Mouse (Mus musculus): Measurements from ENCODE around the gene Arl8b. TPM values are rescaled to one million over a fixed set of nuclear protein-coding genes. Genes with fewer than 3 reads are reported as not detected.

The Arl8b gene
- polyA plus RNA-seq, 1 experiment from 2014 or later = 77.9 TPM

DNA sequence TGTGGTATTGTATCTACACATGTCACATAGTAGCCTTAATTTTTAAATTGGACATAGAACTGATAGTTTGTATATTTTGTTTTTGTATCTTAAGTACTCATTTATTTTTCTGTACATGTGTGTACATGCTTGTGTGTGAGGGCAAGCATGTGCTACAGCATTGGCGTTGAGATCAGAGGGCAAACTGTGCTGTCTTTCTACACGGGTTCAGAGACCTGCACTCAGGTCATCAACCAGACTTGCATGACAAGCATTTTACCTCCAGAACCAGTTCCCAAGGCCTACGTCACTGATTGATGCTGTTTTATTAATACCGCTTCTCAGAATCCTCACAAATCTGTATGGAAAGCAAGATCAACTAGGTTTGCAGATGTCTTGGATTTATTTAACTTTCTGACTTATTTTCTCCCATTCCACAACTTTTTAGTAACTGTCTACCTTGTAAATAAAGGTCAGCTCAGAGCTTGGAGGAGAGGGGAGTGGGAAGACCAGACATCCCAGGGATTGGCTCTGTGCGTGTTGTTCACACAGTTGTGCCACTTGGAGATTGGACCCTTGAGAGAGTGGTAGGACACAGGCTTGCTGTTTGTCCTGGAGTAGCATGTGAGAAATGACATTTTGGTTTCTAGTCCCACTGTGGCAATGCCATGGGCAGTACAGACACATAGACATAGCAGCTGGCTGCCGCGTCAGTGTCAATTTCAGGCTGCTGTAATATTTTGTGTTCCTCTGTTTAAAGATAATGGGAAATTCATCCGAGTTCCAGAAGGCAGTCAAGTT, 58.2 kb downstream of the Arl8b start:
- Histone ChIP-seq H3K9me3 (ENCODE audit: low read depth, low read length) (no peaks in the 10 kb centered on the region), H3K27ac (ENCODE audit: low read depth) (no peak overlapping the region), H3K4me1 (ENCODE audit: insufficient read depth) (peaks cover 2% of the 10 kb centered on the region; the same call in 1 of the 2 replicates), H3K4me2 (no peak overlapping the region), H3K27me3 (ENCODE audit: insufficient read depth, low read length) (no peaks in the 10 kb centered on the region), H3K4me3 (ENCODE audit: low read depth, low read length) (no peak overlapping the region), H3K36me3 (ENCODE audit: insufficient read depth) (peaks cover 70% of the 10 kb centered on the region), H3K9ac (no peak overlapping the region)
- 90% methylated on average over 8 of the region's 8 CpGs for WGBS
- DNase-seq (no peak), ATAC-seq (ENCODE audit: insufficient read depth) (no peak)
- TF ChIP-seq CTCF (IDR thresholded peaks at IDR 0.05; ENCODE audit: low read depth) = no peak

DNA sequence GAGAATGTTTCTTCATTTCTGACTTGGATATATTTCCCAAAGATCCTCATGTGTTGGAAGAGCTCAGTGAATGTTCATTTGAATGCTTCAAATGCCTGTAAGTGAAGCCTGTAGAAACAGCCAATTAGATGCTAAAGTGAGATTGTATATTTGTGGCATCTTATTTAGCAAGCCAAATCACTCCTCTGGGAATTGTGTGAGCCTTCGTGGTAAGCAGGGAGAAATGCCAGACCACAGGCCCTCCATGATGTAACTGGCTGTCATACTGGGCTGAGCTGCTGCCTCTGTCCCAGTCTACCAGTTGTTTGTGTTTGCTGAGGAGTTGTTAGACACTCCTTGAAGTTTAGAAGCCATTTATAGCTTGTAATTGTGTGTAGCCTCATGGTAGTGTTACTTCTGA, 60.8 kb downstream of the Arl8b start:
- H3K27me3 ChIP-seq (ENCODE audit: insufficient read depth, low read length) = no peaks in the 10 kb centered on the region
- ATAC-seq (ENCODE audit: insufficient read depth) (no peak), DNase-seq (no peak)
- H3K4me2 ChIP-seq = no peak overlapping the region
- H3K27ac ChIP-seq (ENCODE audit: low read depth) = no peak overlapping the region
- peaks cover 62% of the 10 kb centered on the region for H3K36me3 ChIP-seq (ENCODE audit: insufficient read depth)
- H3K4me3 ChIP-seq (ENCODE audit: low read depth, low read length) = no peak overlapping the region
- no peaks in the 10 kb centered on the region for H3K4me1 ChIP-seq (ENCODE audit: insufficient read depth)
- WGBS = 91% methylated on average over 1 of the region's 1 CpGs
- no peak for TF ChIP-seq CTCF (IDR thresholded peaks at IDR 0.05; ENCODE audit: low read depth)
- H3K9ac ChIP-seq = no peak overlapping the region
- no peaks in the 10 kb centered on the region for H3K9me3 ChIP-seq (ENCODE audit: low read depth, low read length)

DNA sequence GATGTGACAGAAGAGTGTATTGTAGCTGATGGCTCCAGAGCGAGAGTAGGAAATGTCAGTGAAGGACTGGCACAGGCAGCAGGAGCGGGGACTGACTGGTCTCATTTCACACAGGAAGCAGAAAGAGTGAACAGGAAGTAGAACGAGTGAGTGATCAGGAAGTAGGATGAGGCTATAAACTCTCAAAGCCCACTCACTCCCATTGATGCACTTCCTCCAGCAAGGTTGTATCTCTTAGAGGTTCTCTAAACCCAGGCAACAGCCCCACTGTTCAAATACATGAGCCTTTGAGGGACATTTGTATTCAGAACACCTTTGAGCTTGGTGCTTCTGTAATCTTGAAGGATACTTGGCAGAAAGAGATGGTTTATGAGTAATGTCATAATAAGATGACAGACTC, 61.2 kb downstream of the Arl8b start:
- DNase-seq = no peak
- no peak for ATAC-seq (ENCODE audit: insufficient read depth)
- H3K9me3 ChIP-seq (ENCODE audit: low read depth, low read length) = no peaks in the 10 kb centered on the region
- no peaks in the 10 kb centered on the region for H3K27me3 ChIP-seq (ENCODE audit: insufficient read depth, low read length)
- no peaks in the 10 kb centered on the region for H3K4me1 ChIP-seq (ENCODE audit: insufficient read depth)
- H3K4me3 ChIP-seq (ENCODE audit: low read depth, low read length) = no peak overlapping the region
- peaks cover 67% of the 10 kb centered on the region for H3K36me3 ChIP-seq (ENCODE audit: insufficient read depth)
- 67% methylated on average over 3 of the region's 3 CpGs for WGBS
- H3K4me2 ChIP-seq = no peak overlapping the region
- no peak overlapping the region for H3K27ac ChIP-seq (ENCODE audit: low read depth)
- TF ChIP-seq CTCF (IDR thresholded peaks at IDR 0.05; ENCODE audit: low read depth) = no peak
- H3K9ac ChIP-seq = no peak overlapping the region

DNA sequence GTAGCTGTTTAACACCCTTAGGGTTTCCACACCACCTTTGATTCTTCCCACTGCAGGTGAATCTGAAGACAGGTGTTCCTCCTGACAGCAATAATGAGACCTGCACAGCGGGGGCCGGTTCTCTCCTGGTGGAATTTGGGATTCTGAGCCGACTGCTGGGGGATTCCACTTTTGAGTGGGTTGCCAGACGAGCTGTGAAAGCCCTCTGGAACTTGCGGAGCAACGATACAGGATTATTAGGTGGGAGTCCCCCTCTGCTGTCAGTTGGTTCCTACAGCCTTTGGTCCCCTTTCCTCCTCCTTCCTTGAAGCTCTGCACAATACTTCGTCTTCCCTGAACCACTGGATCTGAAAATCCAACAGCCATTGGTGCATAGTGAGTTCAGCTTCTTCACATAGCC, 61.9 kb downstream of the Arl8b start:
- DNase-seq (no peak), ATAC-seq (ENCODE audit: insufficient read depth) (no peak)
- H3K27me3 ChIP-seq (ENCODE audit: insufficient read depth, low read length) = no peaks in the 10 kb centered on the region
- H3K9me3 ChIP-seq (ENCODE audit: low read depth, low read length) = no peaks in the 10 kb centered on the region
- H3K4me3 ChIP-seq (ENCODE audit: low read depth, low read length) = no peak overlapping the region
- 88% methylated on average over 7 of the region's 7 CpGs for WGBS
- H3K27ac ChIP-seq (ENCODE audit: low read depth) = no peak overlapping the region
- H3K9ac ChIP-seq = no peak overlapping the region
- H3K4me1 ChIP-seq (ENCODE audit: insufficient read depth) = no peaks in the 10 kb centered on the region
- no peak overlapping the region for H3K4me2 ChIP-seq
- peaks cover 64% of the 10 kb centered on the region for H3K36me3 ChIP-seq (ENCODE audit: insufficient read depth)
- no peak for TF ChIP-seq CTCF (IDR thresholded peaks at IDR 0.05; ENCODE audit: low read depth)

DNA sequence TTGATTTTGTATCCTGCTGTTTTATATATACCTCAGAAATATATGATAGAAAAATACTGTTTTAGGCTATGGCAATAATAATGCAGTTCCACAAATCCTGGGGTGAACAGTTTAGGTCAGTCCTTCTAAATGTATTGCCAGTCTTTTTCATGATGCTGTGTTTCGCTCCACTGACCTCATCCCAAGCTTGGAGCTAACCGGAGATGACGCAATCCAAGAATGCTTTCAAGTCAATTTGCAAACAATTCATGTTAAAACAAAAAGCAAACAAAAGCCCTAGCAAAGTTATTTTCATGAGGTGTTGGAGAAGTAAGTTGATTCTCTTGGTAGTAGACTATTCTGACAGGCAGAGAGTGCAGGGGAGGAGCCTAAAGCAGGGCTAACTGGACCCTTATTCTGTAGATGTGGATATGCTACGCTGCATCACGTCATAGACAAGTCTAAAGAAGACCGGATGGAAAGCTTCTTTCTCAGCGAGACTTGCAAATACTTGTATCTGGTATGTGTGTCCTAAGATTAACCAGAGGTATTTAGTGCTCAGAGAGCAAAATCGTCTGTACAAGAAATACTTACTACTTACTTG, 69.3 kb downstream of the Arl8b start:
- H3K4me2 ChIP-seq = no peak overlapping the region
- DNase-seq (peak; percentile 54), ATAC-seq (ENCODE audit: insufficient read depth) (peak; percentile 85)
- H3K4me1 ChIP-seq (ENCODE audit: insufficient read depth) = no peaks in the 10 kb centered on the region
- H3K36me3 ChIP-seq (ENCODE audit: insufficient read depth) = peaks cover 65% of the 10 kb centered on the region
- TF ChIP-seq CTCF (IDR thresholded peaks at IDR 0.05; ENCODE audit: low read depth) = no peak
- no peak overlapping the region for H3K9ac ChIP-seq
- no peaks in the 10 kb centered on the region for H3K9me3 ChIP-seq (ENCODE audit: low read depth, low read length)
- no peak overlapping the region for H3K27ac ChIP-seq (ENCODE audit: low read depth)
- no peak overlapping the region for H3K4me3 ChIP-seq (ENCODE audit: low read depth, low read length)
- H3K27me3 ChIP-seq (ENCODE audit: insufficient read depth, low read length) = no peaks in the 10 kb centered on the region
- 63% methylated on average over 8 of the region's 8 CpGs for WGBS

DNA sequence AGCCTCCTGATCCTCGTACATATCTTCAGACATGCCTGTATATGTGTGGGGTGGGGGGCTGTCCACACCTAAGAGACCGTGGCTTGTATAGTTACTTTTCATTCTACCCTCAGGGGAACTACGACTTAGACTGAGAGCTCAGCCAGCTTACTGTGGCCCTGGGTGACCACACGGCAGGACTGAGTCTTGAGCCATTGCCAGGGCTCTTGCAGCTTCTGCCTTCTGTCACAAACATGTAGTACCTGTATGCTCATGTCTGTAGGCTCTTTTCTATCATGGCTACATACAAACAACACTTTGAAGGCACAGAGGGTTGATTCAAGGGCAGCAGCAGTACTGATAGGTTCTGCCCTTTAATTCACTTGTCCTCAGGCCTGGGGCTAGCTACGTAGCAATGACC, 70.1 kb downstream of the Arl8b start:
- ATAC-seq (ENCODE audit: insufficient read depth) = no peak
- 87% methylated on average over 5 of the region's 5 CpGs for WGBS
- H3K36me3 ChIP-seq (ENCODE audit: insufficient read depth) = peaks cover 71% of the 10 kb centered on the region
- no peak overlapping the region for H3K9ac ChIP-seq
- H3K27me3 ChIP-seq (ENCODE audit: insufficient read depth, low read length) = no peaks in the 10 kb centered on the region
- H3K4me3 ChIP-seq (ENCODE audit: low read depth, low read length) = no peak overlapping the region
- H3K4me1 ChIP-seq (ENCODE audit: insufficient read depth) = no peaks in the 10 kb centered on the region
- no peak for TF ChIP-seq CTCF (IDR thresholded peaks at IDR 0.05; ENCODE audit: low read depth)
- no peak overlapping the region for H3K4me2 ChIP-seq
- no peak for DNase-seq
- H3K9me3 ChIP-seq (ENCODE audit: low read depth, low read length) = no peaks in the 10 kb centered on the region
- no peak overlapping the region for H3K27ac ChIP-seq (ENCODE audit: low read depth)

DNA sequence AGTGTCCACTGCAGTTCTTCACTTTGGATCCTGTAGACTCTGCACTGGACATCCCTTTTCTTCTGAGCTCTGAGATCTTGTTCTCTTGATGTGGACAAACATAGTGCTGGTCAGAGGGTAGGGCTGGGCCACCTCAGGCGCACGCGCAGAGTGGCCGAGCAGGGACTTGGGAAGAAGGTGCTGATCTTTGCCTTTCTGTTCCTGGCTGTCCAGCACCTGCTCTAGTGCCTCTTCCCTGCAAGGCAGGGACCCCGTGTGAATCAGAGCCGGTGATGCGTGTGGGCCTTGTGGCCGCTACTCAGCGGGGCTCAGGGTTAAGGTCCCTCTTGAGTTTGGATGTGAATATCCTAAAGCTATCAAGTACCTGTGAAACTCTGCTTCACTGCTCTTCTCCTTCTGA, 75.7 kb downstream of the Arl8b start:
- TF ChIP-seq CTCF (IDR thresholded peaks at IDR 0.05; ENCODE audit: low read depth) = no peak
- WGBS = 93% methylated on average over 9 of the region's 9 CpGs
- Histone ChIP-seq H3K4me3 (ENCODE audit: low read depth, low read length) (no peak overlapping the region), H3K27me3 (ENCODE audit: insufficient read depth, low read length) (no peaks in the 10 kb centered on the region), H3K9ac (no peak overlapping the region), H3K9me3 (ENCODE audit: low read depth, low read length) (peaks cover 6% of the 10 kb centered on the region; the same call in 1 of the 2 replicates), H3K36me3 (ENCODE audit: insufficient read depth) (peaks cover 36% of the 10 kb centered on the region), H3K27ac (ENCODE audit: low read depth) (no peak overlapping the region), H3K4me1 (ENCODE audit: insufficient read depth) (no peaks in the 10 kb centered on the region), H3K4me2 (no peak overlapping the region)
- DNase-seq (no peak), ATAC-seq (ENCODE audit: insufficient read depth) (no peak)

Data from lung, embryonic 14.5 days (tissue).